Mouse (Mus musculus) lung, embryonic 14.5 days (tissue): ENCODE measurements around the gene Rab15. TPM values are rescaled to one million over a fixed set of nuclear protein-coding genes. Genes with fewer than 3 reads are reported as not detected.
A peak's percentile ranks its signal among the peaks of the same experiment; 100 is the strongest.

Source experiments
- ATAC-seq: fragments of 200-750 bp; cut with Nextera tagmentation; 2 replicates; pipeline ENCODE4 v1.8.0; 2017; ENCODE audit warnings: mild to moderate bottlenecking, moderate TSS enrichment, moderate library complexity; ENCODE audit not compliant: insufficient read depth
- DNase-seq: peaks from one replicate; pipeline ENCODE4 v3.0.0-alpha.2; 2015
- H3K27ac ChIP-seq: fragments of 300-500 bp; sonication (generic); 2 replicates; pipeline ENCODE4 v1.5.1; 2014; ENCODE audit warnings: low read depth, mild to moderate bottlenecking, moderate library complexity
- H3K27me3 ChIP-seq: fragments of 300-500 bp; sonication (generic); 2 replicates; pipeline ENCODE4 v1.6.1; 2014; ENCODE audit warnings: low read length, control low read depth; ENCODE audit not compliant: insufficient read depth
- H3K36me3 ChIP-seq: fragments of 300-500 bp; sonication (generic); 2 replicates; pipeline ENCODE4 v1.6.1; 2014; ENCODE audit warnings: control low read depth; ENCODE audit not compliant: insufficient read depth
- H3K4me1 ChIP-seq: fragments of 300-500 bp; sonication (generic); 2 replicates; pipeline ENCODE4 v1.6.1; 2014; ENCODE audit warnings: antibody characterized with exemption, control low read depth; ENCODE audit not compliant: insufficient read depth
- H3K4me2 ChIP-seq: fragments of 300-500 bp; sonication (generic); 2 replicates; pipeline ENCODE4 v1.6.1; 2014; ENCODE audit warnings: mild to moderate bottlenecking
- H3K4me3 ChIP-seq: fragments of 300-500 bp; sonication (generic); 2 replicates; pipeline ENCODE4 v1.5.1; 2014; ENCODE audit warnings: low read depth, low read length
- H3K9ac ChIP-seq: fragments of 300-500 bp; sonication (generic); 2 replicates; pipeline ENCODE4 v1.6.1; 2014
- H3K9me3 ChIP-seq: fragments of 300-500 bp; sonication (generic); 2 replicates; pipeline ENCODE4 v1.6.1; 2016; ENCODE audit warnings: low read depth, low read length, control low read depth
- CTCF ChIP-seq: IDR thresholded peaks from 2 replicates; pipeline ENCODE4 v1.5.1; 2016; ENCODE audit warnings: antibody characterized with exemption, low read depth
- WGBS: fragments of 180-500 bp; shearing (Covaris S2); extraction: QIAGEN DNeasy Blood & Tissue Kit; methylation state at CpG from one replicate; pipeline ENCODE4 v1.1.7; 2014; 5-methylcytosine and 5-hydroxymethylcytosine counted together
- polyA plus RNA-seq: library from polyadenylated mRNA; unstranded; fragments of >200 nt; fragmentation: Nextera tagmentation; extraction: Ambion mirVana; gene quantifications from 2 replicates; pipeline ENCODE4 v1.2.1, GENCODE M21; 2014

The Rab15 gene
- polyA plus RNA-seq, 1 experiment from 2014 or later = 36.5 TPM

GRCm38 (mm10) chr12:76805056-76805811 lies 17.5 kb downstream of the Rab15 start:
- Histone ChIP-seq H3K4me2 (no peak overlapping the region), H3K9me3 (no peaks in the 10 kb centered on the region), H3K4me1 (no peaks in the 10 kb centered on the region), H3K27me3 (no peaks in the 10 kb centered on the region), H3K4me3 (no peak overlapping the region), H3K36me3 (peaks cover 5% of the 10 kb centered on the region; the same call in 1 of the 2 replicates), H3K27ac (no peak overlapping the region), H3K9ac (no peak overlapping the region)
- TF ChIP-seq CTCF = no peak
- no peak for DNase-seq
- no peak for ATAC-seq
- WGBS = 87% methylated on average over 10 of the region's 10 CpGs

GRCm38 (mm10) chr12:76803700-76804252 lies 18.9 kb downstream of the Rab15 start:
- peak; percentile 81 for DNase-seq
- Histone ChIP-seq H3K4me2 (no peak overlapping the region), H3K9me3 (no peaks in the 10 kb centered on the region), H3K36me3 (peaks cover 11% of the 10 kb centered on the region; the same call in 1 of the 2 replicates), H3K27ac (no peak overlapping the region), H3K4me1 (no peaks in the 10 kb centered on the region), H3K27me3 (no peaks in the 10 kb centered on the region), H3K9ac (no peak overlapping the region), H3K4me3 (no peak overlapping the region)
- 40% methylated on average over 7 of the region's 7 CpGs for WGBS
- peak; percentile 82 for TF ChIP-seq CTCF
- peak; percentile 60 for ATAC-seq

- DNase-seq (no peak), ATAC-seq (no peak)
- WGBS = 91% methylated on average over 10 of the region's 10 CpGs
- Histone ChIP-seq H3K4me2 (no peak overlapping the region), H3K36me3 (peaks cover 11% of the 10 kb centered on the region; the same call in 1 of the 2 replicates), H3K4me1 (no peaks in the 10 kb centered on the region), H3K4me3 (no peak overlapping the region), H3K9ac (no peak overlapping the region), H3K9me3 (no peaks in the 10 kb centered on the region), H3K27me3 (no peaks in the 10 kb centered on the region), H3K27ac (no peak overlapping the region)
- TF ChIP-seq CTCF = no peak
Measured at GRCm38 (mm10) chr12:76803028-76803427, 19.7 kb downstream of the Rab15 start.

DNA sequence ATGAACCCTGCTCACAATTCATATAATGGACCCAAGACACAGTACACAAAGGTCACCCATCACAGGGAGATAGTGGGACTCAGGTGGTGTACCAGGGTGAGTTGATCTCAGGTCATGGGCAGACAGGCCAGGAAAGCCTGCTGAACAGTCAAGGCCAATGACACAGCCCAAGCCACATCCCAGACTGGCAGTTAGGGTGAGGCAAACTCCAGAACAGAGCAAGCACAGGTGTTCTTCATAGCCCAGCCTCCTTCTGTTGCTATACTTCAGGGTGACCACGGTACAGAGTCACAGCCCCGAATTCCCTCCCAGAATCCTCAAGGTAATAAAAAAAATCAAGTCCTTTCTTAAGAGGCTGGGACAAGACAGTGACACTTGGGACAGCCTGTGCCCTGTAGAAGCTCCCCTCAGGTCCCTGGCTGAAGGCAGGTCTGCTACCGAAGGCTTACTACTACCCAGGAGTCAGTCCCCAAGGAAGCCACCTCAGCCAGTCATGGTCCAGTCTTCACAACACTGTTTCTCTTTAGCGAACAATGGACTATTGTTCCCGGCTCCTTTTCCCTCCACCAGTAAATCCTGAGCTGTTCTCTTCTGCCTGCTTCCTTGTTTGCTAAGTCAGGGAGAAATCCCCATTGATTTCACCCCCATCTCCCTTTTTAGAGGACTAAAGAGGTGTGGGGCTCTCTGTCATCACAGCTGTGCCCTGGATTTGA lies 24.5 kb downstream of the Rab15 start:
- Histone ChIP-seq H3K9me3 (no peaks in the 10 kb centered on the region), H3K4me2 (no peak overlapping the region), H3K27me3 (no peaks in the 10 kb centered on the region), H3K27ac (peak overlapping the region; percentile 21; the same call in 1 of the 2 replicates), H3K36me3 (peaks cover 8% of the 10 kb centered on the region; the same call in 1 of the 2 replicates), H3K4me1 (no peaks in the 10 kb centered on the region; the same call in 1 of the 2 replicates), H3K9ac (no peak overlapping the region), H3K4me3 (no peak overlapping the region)
- DNase-seq (no peak), ATAC-seq (0 out of 2 replicates have a peak, but pooled peaks have one; percentile 29)
- WGBS = 55% methylated on average over 5 of the region's 5 CpGs
- TF ChIP-seq CTCF = no peak

GRCm38 (mm10) chr12:76796938-76797539 lies 25.7 kb downstream of the Rab15 start:
- H3K9ac ChIP-seq = no peak overlapping the region
- H3K4me3 ChIP-seq = no peak overlapping the region
- no peaks in the 10 kb centered on the region for H3K9me3 ChIP-seq
- no peaks in the 10 kb centered on the region for H3K27me3 ChIP-seq
- H3K4me2 ChIP-seq = no peak overlapping the region
- no peak for ATAC-seq
- H3K4me1 ChIP-seq = no peaks in the 10 kb centered on the region; the same call in 1 of the 2 replicates
- no peak overlapping the region for H3K27ac ChIP-seq
- H3K36me3 ChIP-seq = peaks cover 6% of the 10 kb centered on the region; the same call in 1 of the 2 replicates
- no peak for TF ChIP-seq CTCF
- WGBS = 71% methylated on average over 7 of the region's 7 CpGs
- no peak for DNase-seq

- Histone ChIP-seq H3K27me3 (no peaks in the 10 kb centered on the region), H3K36me3 (peaks cover 6% of the 10 kb centered on the region; the same call in 1 of the 2 replicates), H3K4me1 (peaks cover 7% of the 10 kb centered on the region), H3K9me3 (no peaks in the 10 kb centered on the region), H3K4me3 (no peak within 1 kb of the TSS), H3K27ac (peak within 1 kb of the TSS; percentile 43), H3K4me2 (peak within 1 kb of the TSS; percentile 34), H3K9ac (no peak within 1 kb of the TSS)
- 57% methylated on average over 5 of the region's 5 CpGs for WGBS
- DNase-seq (peak; percentile 62), ATAC-seq (0 out of 2 replicates have a peak, but pooled peaks have one; percentile 39)
- no peak for TF ChIP-seq CTCF
Measured at GRCm38 (mm10) chr12:76795350-76795749, 27.4 kb downstream of the Rab15 start, which contains the start of gene Gpx2. Gpx2 (minus strand) TSS chr12:76795554.
